Mouse (Mus musculus): ENCODE measurements around the gene Serpinb9b.

DNA sequence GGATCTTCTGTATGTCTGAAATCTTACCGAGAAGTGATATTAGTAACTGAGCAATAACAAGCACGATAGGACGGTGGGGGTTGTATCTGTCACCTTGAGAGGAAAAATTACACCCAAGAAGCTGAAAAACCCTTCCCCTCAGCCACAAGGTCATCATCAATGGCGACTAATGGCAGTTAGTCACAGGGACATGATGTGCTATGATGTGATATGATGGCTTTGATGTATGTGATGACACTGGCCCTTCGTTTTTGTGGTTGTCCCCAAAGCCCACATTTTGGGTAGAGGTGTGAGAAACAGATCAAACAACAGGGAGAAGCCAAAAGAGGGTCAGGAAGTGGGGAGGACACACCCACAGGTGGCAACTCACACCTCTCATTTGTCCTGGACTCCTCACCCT is 44.6 kb downstream of the Serpinb9b start:
- TF ChIP-seq ZC3H11A (IDR thresholded peaks at IDR 0.05; ENCODE audit: borderline replicate concordance, low read depth, low read length) (no peak), CHD2 (IDR thresholded peaks at IDR 0.05; ENCODE audit: low read depth, low read length) (no peak), HCFC1 (IDR thresholded peaks at IDR 0.05; ENCODE audit: borderline replicate concordance, insufficient read depth, low read length) (no peak)
